Mouse (Mus musculus) neural tube, embryonic 10.5 days (tissue): Measurements from ENCODE around the gene Spata46.

Source experiments
- DNase-seq: peaks from one replicate; pipeline ENCODE4 v3.0.0-alpha.2; 2017; ENCODE audit warnings: low spot score; ENCODE audit errors: extremely low spot score

Gene Spata46

DNA sequence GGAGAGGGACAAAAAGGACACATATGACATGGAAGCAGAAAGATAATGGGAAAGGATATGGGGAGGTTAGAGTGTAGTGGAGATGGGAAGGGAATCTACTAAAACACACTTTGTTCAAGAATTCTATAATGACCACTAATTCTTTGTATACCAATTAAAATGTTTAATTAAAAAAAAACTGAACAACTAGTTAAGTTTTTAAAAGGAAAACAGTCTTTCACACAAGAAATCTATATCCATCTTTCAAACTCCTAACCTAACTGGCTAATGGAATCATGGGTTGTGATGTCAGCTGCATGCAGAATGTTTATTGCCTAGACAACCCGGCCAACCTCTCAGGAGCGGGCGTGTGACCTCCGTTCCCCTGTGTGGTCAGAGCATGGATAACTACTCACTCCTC lies at the start of gene Spata46:
Gene Spata46 (plus strand): TSS at position 301 of the 400 bp plus-strand sequence.
- no peak for DNase-seq

DNA sequence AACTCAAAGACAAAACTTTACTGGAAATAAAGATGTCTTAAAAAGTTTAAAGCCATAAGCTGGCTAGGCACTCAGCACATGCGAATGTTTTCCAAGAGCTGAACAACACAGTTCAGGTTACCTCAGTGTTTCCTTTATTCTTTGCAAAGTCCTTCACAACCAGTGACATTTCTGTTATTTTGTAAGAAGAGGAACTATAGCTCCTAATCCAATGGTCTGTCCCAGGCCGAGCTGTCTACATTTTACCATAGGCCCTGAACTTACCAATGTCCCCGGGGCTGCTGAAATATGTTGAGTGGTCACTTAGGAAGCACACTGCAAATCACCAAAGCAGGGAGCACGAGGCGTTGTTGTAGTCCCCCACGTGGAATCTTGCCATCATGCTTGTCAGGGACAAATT lies 38.3 kb upstream of the Spata46 start:
- no peak for DNase-seq

DNA sequence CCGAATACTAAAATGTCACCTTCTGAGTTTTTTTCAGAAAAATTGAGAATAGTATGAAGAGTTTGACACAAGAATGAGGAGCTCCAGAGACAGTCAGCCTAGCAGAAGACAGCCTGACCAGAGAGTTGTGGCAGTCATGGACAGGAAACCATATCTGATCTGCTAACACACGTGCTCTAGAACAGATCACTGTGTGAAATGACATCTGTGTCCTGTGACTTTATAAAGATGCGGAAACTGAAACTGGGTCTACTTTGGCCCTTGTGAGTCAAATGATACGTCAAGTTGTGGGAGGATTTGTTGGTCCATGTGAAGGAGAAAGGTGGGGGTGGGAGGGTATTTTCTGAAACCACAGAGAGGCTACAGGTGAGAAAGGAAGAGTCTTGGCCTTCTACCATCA lies 37.9 kb upstream of the Spata46 start:
- no peak for DNase-seq

DNA sequence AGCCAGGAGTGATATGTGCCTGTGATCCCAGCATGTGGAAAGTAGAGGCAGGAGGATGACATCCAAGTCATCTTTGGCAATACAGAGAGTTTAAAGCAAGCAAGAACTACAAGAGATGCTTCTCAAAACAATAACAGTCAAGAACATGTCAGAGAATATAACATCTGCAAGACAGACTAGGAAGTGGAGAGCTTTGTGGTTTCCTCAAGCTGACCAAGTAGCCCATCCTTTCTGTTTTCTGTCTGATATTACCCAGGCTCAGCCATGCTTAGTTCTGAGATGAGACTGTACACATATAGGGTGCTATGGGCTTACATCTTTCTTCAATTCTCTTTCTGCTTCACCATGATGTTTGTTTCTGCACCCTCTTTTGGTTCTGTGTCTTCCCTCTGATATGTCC lies 35.4 kb upstream of the Spata46 start:
- DNase-seq: no peak

DNA sequence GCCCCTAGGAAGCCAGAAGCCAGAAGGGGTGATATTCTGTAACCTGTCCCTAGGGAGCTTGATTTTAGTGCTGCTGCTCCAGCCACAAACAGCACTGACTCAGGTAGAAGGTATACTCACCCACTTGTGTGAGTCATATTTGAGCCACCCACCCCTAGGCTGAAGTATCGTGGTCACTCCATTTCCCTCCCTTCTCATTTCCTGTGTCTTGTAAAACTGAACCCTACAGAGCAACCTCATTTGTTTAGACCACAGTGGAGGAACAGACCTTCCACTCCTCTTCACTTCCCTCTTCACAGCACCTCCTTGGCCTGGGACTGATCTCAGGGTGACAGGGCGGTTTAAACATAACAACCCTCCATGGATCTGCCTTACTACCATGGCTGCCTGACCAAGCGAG lies 31.6 kb upstream of the Spata46 start, which contains the start of gene Sh2d1b1:
Gene Sh2d1b1 (plus strand): TSS at position 305 of the 400 bp plus-strand sequence.
- no peak for DNase-seq

DNA sequence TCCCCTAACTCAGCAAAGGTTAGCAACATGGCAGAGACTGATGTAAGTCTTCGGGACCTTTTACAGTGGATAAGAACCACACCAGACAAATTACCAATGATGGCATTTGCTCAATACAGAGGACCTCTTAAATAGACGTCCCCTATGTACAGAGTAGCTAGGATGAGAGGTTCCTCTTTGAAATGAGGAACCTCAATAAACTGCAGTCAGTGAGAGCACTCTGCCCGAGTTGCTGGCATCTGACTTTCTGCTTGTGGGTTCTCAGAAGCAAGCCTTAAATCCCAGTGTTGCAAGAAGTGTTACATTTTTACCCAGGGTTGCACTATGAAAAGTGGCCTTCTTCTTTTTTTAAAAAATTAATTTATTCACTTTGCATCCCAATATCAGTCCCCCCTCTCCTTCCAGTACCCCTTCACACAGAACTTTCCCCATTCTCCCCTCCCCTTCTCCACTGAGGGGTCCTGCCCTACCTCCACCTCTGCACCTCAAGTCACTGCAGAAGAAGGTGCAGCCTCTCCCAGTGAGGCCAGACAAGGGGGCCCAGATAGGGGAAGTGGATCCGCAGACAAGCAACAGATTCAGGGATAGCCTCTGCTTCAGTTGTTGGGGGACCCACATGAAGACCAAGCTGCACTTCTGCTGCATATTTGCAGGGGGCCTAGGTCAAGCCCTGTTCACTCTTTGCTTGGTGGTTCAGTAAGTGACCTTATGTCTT lies 26.0 kb upstream of the Spata46 start:
- no peak for DNase-seq

DNA sequence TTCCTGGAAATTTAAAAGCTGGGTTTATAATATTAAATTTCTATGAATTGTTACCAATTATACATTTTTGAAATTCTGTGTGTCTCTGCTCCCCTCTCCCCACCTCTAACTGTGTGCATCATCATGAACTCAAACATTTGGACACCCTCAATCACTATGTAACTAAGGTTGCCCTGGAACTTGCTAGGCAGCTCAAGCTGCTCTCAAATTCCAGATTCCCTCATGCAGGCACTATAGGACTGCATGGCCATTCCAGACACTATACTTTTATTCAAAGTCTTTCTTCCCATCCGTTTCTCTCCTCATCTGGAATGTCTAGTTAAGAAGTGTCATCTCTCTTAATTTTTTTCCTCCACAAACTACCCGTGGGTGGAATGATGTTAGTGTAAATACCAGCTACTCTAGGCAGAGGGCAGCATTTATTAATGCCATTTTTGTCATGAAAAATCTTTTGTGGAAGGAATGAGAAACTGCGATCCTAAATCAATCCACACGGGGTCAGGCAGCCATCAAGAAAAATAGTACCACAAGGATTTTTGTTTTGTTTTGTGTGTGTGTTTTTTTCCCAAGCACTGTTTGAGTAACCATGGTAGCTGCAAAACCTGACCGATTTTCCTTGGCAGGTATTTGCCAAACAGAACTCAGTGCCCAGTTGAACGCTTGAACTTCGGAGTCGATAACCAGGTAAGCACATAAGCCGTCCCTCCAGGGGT lies 16.2 kb upstream of the Spata46 start:
- DNase-seq: no peak

DNA sequence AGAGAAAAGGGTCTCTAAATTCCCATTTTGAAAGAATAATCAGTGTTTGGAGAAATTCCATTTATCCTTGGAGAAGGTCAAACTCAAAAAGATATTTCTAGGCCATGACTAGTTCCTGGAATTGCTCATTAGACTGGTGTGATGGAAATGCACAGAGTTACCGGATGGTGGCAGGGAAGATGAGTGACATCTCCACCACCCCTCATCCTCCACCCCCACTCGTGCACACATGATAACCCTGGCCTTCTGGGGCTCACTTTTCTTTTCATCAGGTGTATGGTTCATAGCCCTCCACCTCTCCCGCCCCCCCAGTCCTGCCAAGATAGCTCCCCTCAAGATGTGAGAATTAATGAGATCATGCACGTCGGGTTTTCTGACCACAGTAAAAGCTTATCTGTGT lies 15.3 kb upstream of the Spata46 start:
- no peak for DNase-seq

DNA sequence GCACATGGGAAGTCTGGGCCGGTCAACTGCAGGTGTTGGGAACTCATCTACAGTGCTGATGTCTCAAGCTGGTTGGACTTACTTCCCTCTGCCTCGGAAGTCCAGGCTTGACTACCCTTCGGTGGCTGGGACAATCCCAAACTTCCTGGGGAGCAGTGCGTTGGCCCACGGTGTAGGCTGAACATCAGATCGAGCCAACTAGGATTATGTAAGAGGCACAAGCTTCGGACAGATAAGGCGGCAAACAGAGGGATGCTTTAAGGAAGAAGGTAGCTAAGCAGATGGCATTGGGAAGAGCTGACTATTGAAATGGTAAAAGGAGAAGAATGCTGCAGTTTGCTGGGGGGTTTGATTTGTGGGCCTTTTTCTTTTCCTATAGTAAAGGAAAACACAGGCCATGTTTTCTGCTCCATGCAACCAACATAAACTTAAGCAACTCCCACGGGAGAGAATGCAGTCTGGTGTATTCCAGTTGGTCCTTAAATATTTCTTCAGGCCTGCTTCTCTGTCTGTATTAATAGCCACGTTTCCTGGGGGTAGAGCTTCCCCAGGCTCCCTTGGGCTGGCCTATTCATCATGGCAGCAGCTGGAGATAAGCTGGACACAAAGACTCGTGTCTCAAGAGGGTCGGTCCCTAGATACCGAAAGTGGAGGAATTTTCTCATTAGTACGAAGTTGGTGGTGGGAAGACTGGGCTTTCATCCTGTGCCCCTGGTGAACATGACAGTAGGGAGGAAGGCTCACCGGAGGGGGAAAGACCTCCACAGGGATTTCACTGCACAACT lies 13.6 kb upstream of the Spata46 start:
- DNase-seq: no peak

DNA sequence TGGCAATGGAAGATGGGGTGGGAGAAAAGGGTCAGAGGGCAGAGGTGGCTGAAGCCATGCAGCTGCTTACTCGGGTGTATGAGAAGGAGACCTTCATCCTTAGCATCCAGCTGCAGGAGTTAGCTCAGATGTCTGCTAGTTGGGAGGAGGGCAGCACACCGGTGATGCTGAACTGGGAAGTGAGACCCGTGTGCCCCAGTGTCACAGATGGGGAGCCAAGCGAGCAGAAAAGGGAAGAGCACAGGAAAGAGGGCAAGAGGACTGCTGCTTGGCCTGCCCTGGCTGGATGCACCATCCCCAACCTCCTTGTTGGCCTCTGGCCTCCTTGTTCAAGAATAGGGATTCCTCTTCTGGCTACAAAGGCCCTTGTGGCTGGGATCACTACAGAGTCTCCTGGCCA lies 9.1 kb upstream of the Spata46 start:
- no peak for DNase-seq

DNA sequence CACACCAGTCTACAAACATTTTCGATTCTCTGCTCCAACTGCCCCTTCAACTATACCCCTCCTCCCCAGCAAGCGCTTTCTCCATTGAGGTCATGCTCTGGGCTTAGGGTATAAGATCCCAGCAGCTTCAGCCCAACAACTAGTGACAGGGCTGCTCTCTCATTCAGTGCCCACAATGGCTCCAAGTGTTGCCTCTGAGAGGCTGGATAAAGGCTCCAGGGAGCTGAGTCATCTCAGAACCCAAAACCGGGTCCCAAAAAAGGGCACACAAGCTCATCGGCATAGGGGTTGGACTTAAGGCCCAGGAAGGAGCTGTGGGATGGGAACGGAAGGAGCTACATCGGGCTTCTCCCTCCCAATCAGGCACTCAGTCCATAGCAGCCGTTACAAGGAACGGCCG lies 6.9 kb upstream of the Spata46 start:
- DNase-seq: no peak

DNA sequence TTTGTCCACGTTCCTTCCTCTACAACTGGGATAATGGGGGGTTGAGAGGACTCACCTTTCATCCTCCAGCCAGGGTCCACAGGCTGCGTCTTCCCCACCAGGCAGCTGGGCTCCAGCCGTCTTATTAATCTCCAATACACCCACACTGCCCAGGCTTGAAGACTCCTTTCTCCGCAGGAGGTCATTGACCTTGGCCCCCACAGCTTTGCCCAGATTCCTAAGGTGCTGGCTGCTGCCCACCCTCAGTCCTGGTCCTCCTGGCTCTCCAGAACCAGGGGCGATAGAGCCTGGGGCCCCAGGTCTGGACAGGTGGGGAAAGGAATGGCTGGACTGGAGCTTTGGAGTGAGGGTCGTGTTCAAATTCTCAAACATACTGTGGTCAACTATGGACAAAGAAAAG lies 6.1 kb upstream of the Spata46 start:
- no peak for DNase-seq

DNA sequence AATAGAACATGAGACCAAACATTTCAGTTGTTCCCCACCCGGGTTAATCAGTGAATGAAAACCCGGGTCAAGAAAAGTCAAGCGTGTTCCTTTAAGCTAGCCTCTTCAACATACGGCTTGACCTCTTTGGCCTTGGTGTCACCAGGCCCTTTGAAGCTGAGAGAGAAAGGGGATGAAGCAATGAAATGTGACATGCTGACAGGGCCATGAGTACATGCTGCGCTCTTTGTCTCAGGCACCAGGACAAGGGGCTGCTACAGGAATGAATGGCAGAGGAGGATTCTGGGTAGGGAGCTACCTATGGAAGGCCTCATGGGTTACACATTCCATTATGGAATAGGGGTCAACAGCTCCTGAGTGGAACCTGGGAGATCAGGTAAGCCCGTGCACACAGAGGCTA lies 5.5 kb upstream of the Spata46 start:
- no peak for DNase-seq

DNA sequence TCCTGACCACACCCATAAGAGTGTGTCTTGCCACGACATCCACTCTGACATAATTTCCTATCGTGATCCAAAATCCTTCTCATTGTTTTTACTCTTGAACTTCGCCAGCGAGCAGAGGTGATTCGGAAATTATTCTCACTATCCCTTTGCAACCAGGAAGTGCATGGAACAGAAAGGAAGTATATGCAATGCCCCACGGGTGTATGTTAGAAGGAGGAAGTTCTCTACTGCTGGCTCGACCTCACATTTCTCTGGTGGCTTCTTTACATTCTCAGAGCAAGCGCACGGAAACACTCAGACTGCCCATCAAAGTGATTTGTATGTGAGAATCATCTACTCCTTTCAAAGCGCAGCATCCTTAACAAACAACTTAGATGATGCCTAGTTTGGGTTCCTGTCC lies 3.6 kb upstream of the Spata46 start:
- no peak for DNase-seq

DNA sequence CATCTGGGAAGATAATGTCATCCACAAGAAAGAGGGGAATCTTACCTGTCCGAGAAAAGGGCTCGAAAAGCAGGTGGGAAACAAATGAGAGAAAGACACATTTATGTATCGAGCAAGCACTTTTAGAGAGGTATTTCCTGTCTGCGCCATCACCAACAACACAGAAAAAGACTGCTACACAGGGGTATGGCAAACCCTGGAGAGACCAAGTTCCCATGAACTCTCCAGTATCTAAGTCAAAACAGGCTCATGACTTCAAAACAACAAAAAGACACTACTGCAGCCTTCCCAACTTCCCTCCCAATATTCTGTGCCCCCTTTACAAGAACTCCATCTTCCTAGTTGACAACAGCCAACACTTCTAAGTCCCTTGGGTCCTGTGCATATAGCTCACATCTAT lies 2.4 kb upstream of the Spata46 start, which contains the start of gene Gm7694:
Gene Gm7694 (minus strand): TSS at position 101 of the 400 bp plus-strand sequence.
- DNase-seq: no peak

DNA sequence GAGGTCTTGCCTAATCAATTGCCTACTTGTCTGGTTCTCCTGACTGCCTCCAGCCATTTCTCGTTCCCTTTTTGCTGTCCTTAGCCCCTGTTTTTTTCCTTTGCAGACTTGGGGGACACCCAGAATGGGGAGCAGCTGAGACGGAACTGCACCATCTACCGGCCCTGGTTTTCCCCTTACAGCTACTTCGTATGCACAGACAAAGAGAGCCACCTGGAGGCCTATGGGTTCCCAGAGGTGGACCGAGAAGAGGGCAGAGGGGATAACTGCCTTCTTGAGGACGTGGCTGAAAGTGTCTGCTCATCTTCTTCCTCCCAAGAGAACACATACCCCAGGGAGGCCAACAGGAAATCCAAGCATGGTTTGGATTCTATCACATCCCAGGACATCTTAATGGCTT lies 2.8 kb downstream of the Spata46 start:
- no peak for DNase-seq

DNA sequence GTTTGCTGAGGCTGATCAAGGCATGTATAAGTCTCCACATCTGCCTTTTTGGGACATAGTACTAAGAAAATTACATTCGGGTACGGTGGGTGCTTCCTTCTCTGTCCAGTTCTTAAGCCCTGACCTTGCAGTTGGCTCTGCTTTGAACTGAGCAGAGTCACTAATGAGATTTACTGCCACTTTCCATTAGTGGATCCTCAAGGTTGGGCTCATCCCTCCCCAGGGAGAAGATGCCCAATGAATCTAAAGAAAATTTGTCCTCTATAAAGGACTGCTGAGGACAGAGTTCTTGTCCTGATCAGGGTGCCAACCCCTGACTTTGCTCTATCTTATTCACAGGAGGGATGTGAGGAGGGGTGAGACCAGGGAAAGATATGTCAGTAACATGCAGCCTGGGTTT lies 13.4 kb downstream of the Spata46 start:
- no peak for DNase-seq

DNA sequence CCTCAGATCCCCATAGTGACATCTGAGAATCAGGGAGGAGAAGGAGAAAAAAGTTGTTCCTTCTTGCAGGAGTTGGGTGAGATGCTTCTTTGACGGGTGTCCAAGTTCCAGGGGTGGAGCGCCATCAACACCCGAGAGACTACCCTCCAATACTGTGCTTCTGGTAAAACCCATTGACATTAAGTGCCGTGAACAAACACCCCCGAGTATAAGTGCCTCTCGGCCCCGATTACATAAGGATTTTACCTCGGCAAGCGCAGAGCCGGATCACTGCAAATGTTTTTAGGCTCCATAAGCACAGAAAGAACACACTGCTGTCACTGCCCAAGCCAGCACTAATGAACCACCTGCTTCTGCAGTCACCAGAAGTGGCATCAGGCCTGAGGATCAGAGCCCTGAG lies 14.4 kb downstream of the Spata46 start:
- no peak for DNase-seq

DNA sequence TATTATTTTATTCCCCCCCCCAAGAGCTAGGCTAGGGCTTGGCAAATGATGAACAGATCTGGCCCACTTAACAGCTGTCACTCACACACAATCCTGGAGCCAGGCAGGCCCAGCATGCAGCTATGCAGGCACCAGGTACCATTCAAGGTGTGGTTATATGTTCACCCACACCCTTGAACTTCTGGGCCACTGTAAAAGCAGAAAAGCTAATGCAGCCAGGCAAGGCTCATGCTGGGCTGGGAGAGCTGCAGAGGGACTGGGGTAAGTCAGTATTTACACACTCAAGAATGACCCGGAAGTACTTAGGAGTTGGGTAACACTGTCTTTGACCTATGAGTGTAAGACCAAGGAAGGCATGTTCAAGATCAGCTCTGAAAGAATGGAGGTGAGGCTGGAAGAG lies 15.7 kb downstream of the Spata46 start:
- DNase-seq: no peak

DNA sequence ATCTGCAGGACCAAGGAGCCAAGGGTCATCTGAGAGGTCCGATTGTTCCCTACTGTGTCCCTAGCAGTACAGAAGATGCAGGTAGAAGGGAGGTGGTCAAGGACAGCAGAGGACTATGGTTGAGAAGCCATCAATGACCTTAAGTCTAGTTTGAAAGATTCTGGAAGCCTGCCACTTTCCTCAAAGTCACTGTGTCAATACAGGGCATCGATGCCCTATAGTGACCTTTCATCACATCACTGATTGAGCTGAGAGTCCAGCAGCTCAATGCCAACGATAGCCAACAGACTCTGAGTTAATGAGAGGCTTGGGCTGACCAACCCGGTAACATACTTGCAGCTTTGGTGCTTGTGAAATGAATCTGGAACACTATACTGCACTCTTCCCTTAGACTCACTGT lies 16.7 kb downstream of the Spata46 start:
- no peak for DNase-seq

DNA sequence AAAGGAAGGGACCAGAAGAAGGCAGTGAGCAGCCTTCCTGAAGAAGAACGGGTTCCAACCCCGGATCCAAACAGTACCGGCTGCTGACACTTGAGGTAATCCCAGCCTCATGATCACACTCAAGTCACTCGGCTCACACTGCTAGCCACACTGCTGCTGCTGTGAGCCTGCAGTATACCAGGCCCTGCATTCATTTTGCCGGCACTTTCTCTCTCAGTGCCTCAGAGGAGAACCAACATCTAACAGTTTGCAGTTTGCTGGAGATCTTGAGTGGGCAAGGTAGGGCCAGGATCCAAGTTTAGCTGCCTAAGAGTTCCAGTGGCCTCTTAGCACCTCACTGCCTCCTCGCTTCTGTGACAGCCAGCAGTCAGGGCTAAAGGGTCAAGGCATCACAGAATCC lies 23.3 kb downstream of the Spata46 start:
- DNase-seq: no peak

DNA sequence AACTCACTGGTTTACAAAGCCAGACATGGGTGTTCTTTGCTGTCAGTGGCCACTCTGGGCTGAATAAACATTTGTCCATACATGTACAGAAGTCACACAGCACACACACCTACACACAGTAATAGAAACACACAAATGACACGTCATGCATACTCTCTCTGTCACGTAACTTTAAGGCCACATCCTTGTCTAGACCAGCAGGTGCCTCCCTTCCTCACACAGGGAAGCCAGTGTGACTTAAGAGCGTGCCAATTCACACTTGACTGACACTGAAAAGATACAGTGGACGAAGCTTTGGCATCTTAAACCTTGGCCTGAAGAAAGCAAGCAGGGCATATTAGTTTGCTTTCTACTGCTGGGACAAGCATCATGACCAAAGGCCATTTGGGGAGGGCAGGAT lies 24.2 kb downstream of the Spata46 start:
- no peak for DNase-seq
